Mouse (Mus musculus): Measurements from ENCODE around the gene Gm17654. TPM values are rescaled to one million over a fixed set of nuclear protein-coding genes. Genes with fewer than 3 reads are reported as not detected.

Gene Gm17654
- not detected for polyA plus RNA-seq (2017; shearing (Covaris generic))

GRCm38 (mm10) chr14:43579046-43579445 lies at the start of gene Gm17654:
Gene Gm17654 (minus strand): TSS chr14:43579146.

GRCm38 (mm10) chr14:43607913-43608312 lies 29.0 kb upstream of the Gm17654 start, which contains the start of gene Gm10375:
Gene Gm10375 (minus strand): TSS chr14:43608013.

GRCm38 (mm10) chr14:43543276-43543675 lies 35.7 kb downstream of the Gm17654 start, which contains the start of gene Gm5799:
Gene Gm5799 (plus strand): TSS chr14:43543576.

Other genes with a start within 250 kb of the Gm17654 start
- gene 1700001F09Rik, start 231.3 kb downstream of the Gm17654 start, polyA plus RNA-seq (2017; shearing (Covaris generic)), result not detected
- gene Gm8138, start 162.8 kb downstream of the Gm17654 start, polyA plus RNA-seq (2017; shearing (Covaris generic)), result under 1 TPM in 1 of 2 experiments, not detected in 1; 0.12 TPM
- gene Gm5799, start 35.6 kb downstream of the Gm17654 start, polyA plus RNA-seq (2017; shearing (Covaris generic)), result not detected
- gene Gm10375, start 28.9 kb upstream of the Gm17654 start, polyA plus RNA-seq (2017; shearing (Covaris generic)), result not detected
- gene Gm8165, start 98.1 kb upstream of the Gm17654 start, polyA plus RNA-seq (2017; shearing (Covaris generic)), result not detected
- under 1 TPM; 0.63 to 0.66 TPM for gene Gm7324, start 118.7 kb upstream of the Gm17654 start, polyA plus RNA-seq (2017; shearing (Covaris generic))
- gene Gm16506, start 148.3 kb upstream of the Gm17654 start, polyA plus RNA-seq (2017; shearing (Covaris generic)), result not detected
- under 1 TPM in 1 of 2 experiments, not detected in 1; 0.16 TPM for gene Gm6526, start 168.7 kb upstream of the Gm17654 start, polyA plus RNA-seq (2017; shearing (Covaris generic))
- not detected for gene Gm8180, start 205.6 kb upstream of the Gm17654 start, polyA plus RNA-seq (2017; shearing (Covaris generic))